Comparison of ENCODE assay signal across 8 mouse cellular contexts in genomic region chr11:100472197-100472934, GRCm38 (mm10). TPM values are rescaled to one million over a fixed set of nuclear protein-coding genes. Genes with fewer than 3 reads are reported as not detected.
A peak's percentile ranks its signal among the peaks of the same experiment; 100 is the strongest.
DNase-seq lines count a peak whose midpoint lies in the region; ATAC-seq and TF ChIP-seq lines count a peak whose summit lies in the region.

Gene Klhl11, minus strand, starts transcription at chr11:100472741.

- peak; percentile 90 for TF ChIP-seq CTCF in heart, adult 2 months (IDR thresholded peaks at IDR 0.05)

- peaks cover 9% of the 10 kb centered on the region for H3K79me2 ChIP-seq in heart, adult 2 months (replicated peaks; ENCODE audit: control insufficient read depth, insufficient read depth, low read length)

- intact Hi-C loops in heart, adult 2 months (cut with DNase I): loop anchor here (1.0 to 2.0 kb wide), 3 partner anchors 31 to 110 kb away; partner anchors contain the start of genes Klhl10 and Nt5c3b

- peaks cover 20% of the 10 kb centered on the region for H3K36me3 ChIP-seq in embryonic facial prominence, embryonic 13.5 days
- peaks cover 8% of the 10 kb centered on the region for H3K36me3 ChIP-seq in heart, adult 2 months (ENCODE audit: control insufficient read depth, insufficient read depth, low read length)
- peaks cover 17% of the 10 kb centered on the region for H3K36me3 ChIP-seq in limb, embryonic 13.5 days
- peaks cover 11% of the 10 kb centered on the region; the same call in 1 of the 2 replicates for H3K36me3 ChIP-seq in midbrain, embryonic 16.5 days (ENCODE audit: control insufficient read depth, insufficient read depth, low read length)

- peak within 1 kb of the TSS; percentile 92 for H3K4me2 ChIP-seq in embryonic facial prominence, embryonic 13.5 days
- H3K4me2 ChIP-seq in limb, embryonic 13.5 days (replicated peaks): peak within 1 kb of the TSS; percentile 92
- H3K4me2 ChIP-seq in midbrain, embryonic 16.5 days (ENCODE audit: low read length): peak within 1 kb of the TSS; percentile 64

- peak; percentile 60; the same call in 1 of the 2 replicates for TF ChIP-seq EP300 in heart, adult 2 months (IDR thresholded peaks at IDR 0.05; ENCODE audit: insufficient read depth, low read depth, low read length)

- H3K27me3 ChIP-seq in embryonic facial prominence, embryonic 13.5 days: no peaks in the 10 kb centered on the region
- no peaks in the 10 kb centered on the region for H3K27me3 ChIP-seq in heart, adult 2 months (ENCODE audit: control insufficient read depth, insufficient read depth, low read length)
- H3K27me3 ChIP-seq in limb, embryonic 13.5 days: no peaks in the 10 kb centered on the region
- H3K27me3 ChIP-seq in midbrain, embryonic 16.5 days (ENCODE audit: control insufficient read depth, insufficient read depth, low read depth, low read length): no peaks in the 10 kb centered on the region

- H3K27ac ChIP-seq in embryonic facial prominence, embryonic 13.5 days: peak within 1 kb of the TSS; percentile 83
- H3K27ac ChIP-seq in heart, adult 2 months: peak within 1 kb of the TSS; percentile 76
- H3K27ac ChIP-seq in limb, embryonic 13.5 days: peak within 1 kb of the TSS; percentile 73; the same call in 1 of the 2 replicates
- H3K27ac ChIP-seq in midbrain, embryonic 16.5 days (ENCODE audit: low read length): peak within 1 kb of the TSS; percentile 91

- peak; percentile 80 for ATAC-seq in embryonic facial prominence, embryonic 13.5 days (ENCODE audit: insufficient number of reproducible peaks, insufficient read depth, low FRiP score, low TSS enrichment, low read depth)
- ATAC-seq in limb, embryonic 13.5 days (ENCODE audit: low FRiP score, low read depth): peak; percentile 94
- peak; percentile 91 for ATAC-seq in midbrain, embryonic 16.5 days

- WGBS in embryonic facial prominence, embryonic 13.5 days: under 1% methylated on average over 83 of the region's 83 CpGs
- WGBS in heart, adult 2 months: under 1% methylated on average over 83 of the region's 83 CpGs
- under 1% methylated on average over 76 of the region's 83 CpGs for WGBS in limb, embryonic 13.5 days
- WGBS in midbrain, embryonic 16.5 days: under 1% methylated on average over 83 of the region's 83 CpGs

- H3K4me1 ChIP-seq in embryonic facial prominence, embryonic 13.5 days: peaks cover 16% of the 10 kb centered on the region
- H3K4me1 ChIP-seq in heart, adult 2 months (ENCODE audit: control insufficient read depth, insufficient read depth, low read length): peaks cover 6% of the 10 kb centered on the region
- H3K4me1 ChIP-seq in limb, embryonic 13.5 days: peaks cover 18% of the 10 kb centered on the region
- peaks cover 23% of the 10 kb centered on the region for H3K4me1 ChIP-seq in midbrain, embryonic 16.5 days (ENCODE audit: control insufficient read depth, insufficient read depth, low read length)

- H3K9ac ChIP-seq in embryonic facial prominence, embryonic 13.5 days: peak within 1 kb of the TSS; percentile 97
- H3K9ac ChIP-seq in heart, adult 2 months (ENCODE audit: low read depth, low read length): peak within 1 kb of the TSS; percentile 97
- H3K9ac ChIP-seq in limb, embryonic 13.5 days: peak within 1 kb of the TSS; percentile 90
- peak within 1 kb of the TSS; percentile 95 for H3K9ac ChIP-seq in midbrain, embryonic 16.5 days (ENCODE audit: low read depth, low read length)

- peak; percentile 98 for DNase-seq in 3134 (ENCODE audit: extremely low read depth, insufficient read length, low spot score)
- peak; percentile 92 to 93 for DNase-seq in adrenal gland, postnatal 36 days
- peak; percentile 93 to 95 for DNase-seq in heart, adult 2 months
- peak; percentile 86 to 91 for DNase-seq in kidney, adult 8-10 months
- DNase-seq in spleen, postnatal 10 days (ENCODE audit: low spot score in 2 of 2): peak; percentile 88 to 91

- peak; percentile 97 for TF ChIP-seq POLR2A in heart, adult 2 months (IDR thresholded peaks at IDR 0.05; ENCODE audit: insufficient read depth, low read depth, low read length)

- H3K9me3 ChIP-seq in embryonic facial prominence, embryonic 13.5 days: no peaks in the 10 kb centered on the region
- H3K9me3 ChIP-seq in limb, embryonic 13.5 days: no peaks in the 10 kb centered on the region
- no peaks in the 10 kb centered on the region for H3K9me3 ChIP-seq in midbrain, embryonic 16.5 days (replicated peaks; ENCODE audit: control insufficient read depth, low read length, poor library complexity, severe bottlenecking)

- peak within 1 kb of the TSS; percentile 80 for H3K4me3 ChIP-seq in embryonic facial prominence, embryonic 13.5 days
- H3K4me3 ChIP-seq in heart, adult 2 months: peak within 1 kb of the TSS; percentile 93
- peak within 1 kb of the TSS; percentile 68 for H3K4me3 ChIP-seq in limb, embryonic 13.5 days
- peak within 1 kb of the TSS; percentile 96 for H3K4me3 ChIP-seq in midbrain, embryonic 16.5 days (ENCODE audit: low read depth, low read length)

RNA-seq across cellular contexts. Expression of gene Klhl11, which starts in this region (rescaled TPM):
- 10 to 100 TPM; 56.2 to 58.2 TPM for total RNA-seq in adrenal gland, postnatal 36 days (2021)
- 12.0 and 12.6 TPM in 2 replicates for polyA plus RNA-seq in embryonic facial prominence, embryonic 13.5 days (2015; fragmentation: Nextera tagmentation; extraction: Ambion mirVana)
- total RNA-seq in heart, adult 2 months (2021): 1 to 10 TPM; 7.2 to 8.0 TPM
- polyA plus RNA-seq in heart, adult 2 months (2012; rRNA removed): 3.1 and 4.4 TPM in 2 replicates
- polyA plus RNA-seq in limb, embryonic 13.5 days (2015; fragmentation: Nextera tagmentation; extraction: Ambion mirVana): 10.8 and 12.6 TPM in 2 replicates
- polyA plus RNA-seq in midbrain, embryonic 16.5 days (2015; fragmentation: Nextera tagmentation; extraction: Ambion mirVana): 10.3 and 11.0 TPM in 2 replicates

Comparison
In these comparisons a context has a peak if more than half of its experiments do, and no peak if none do; other contexts are left out.
1. Peak in every context shown above with its lines: DNase-seq, ATAC-seq, H3K4me3 ChIP-seq and H3K27ac ChIP-seq.
2. RNA of gene Klhl11 (total RNA-seq): 56.2 to 58.2 TPM in adrenal gland, postnatal 36 days; 7.2 to 8.0 TPM in heart, adult 2 months; every median in the first group is over 4 times any median in the second.